ENCODE assay signal across 11 mouse cellular contexts in genomic region chr16:85127661-85128346, GRCm38 (mm10). TPM values are rescaled to one million over a fixed set of nuclear protein-coding genes. Genes with fewer than 3 reads are reported as not detected.
A peak's percentile ranks its signal among the peaks of the same experiment; 100 is the strongest.
DNase-seq lines count a peak whose midpoint lies in the region; ATAC-seq lines count a peak whose summit lies in the region.
"Had no signal": no experiment of that assay in that cellular context is flagged by ENCODE, and none has a peak within 500 bp of the region (broad histone marks: within the 10 kb centered on the region; RNA-seq: fewer than 3 reads in every experiment).

No protein-coding gene starts in this region.

- H3K36me3 ChIP-seq in intestine, embryonic 14.5 days (ENCODE audit: control insufficient read depth, insufficient read depth, low read length): no peaks in the 10 kb centered on the region
- H3K36me3 ChIP-seq in intestine, embryonic 16.5 days (ENCODE audit: control insufficient read depth, insufficient read depth, low read length): no peaks in the 10 kb centered on the region
- H3K36me3 ChIP-seq in embryonic facial prominence, embryonic 10.5 days (replicated peaks): peaks cover 16% of the 10 kb centered on the region
- no peaks in the 10 kb centered on the region for H3K36me3 ChIP-seq in hindbrain, embryonic 15.5 days
- H3K36me3 ChIP-seq: midbrain, embryonic 12.5 days had no signal

- DNase-seq in intestine, embryonic 14.5 days (ENCODE audit: low spot score): peak; percentile 52
- no peak for DNase-seq in embryonic facial prominence, embryonic 10.5 days (ENCODE audit: low spot score)
- no peak for DNase-seq in right cerebral cortex, postnatal 36 days (ENCODE audit: low spot score in 2 of 2)
- DNase-seq in right cerebral cortex, adult 18-20 months: no peak
- DNase-seq in embryo, embryonic 10 days (ENCODE audit: low spot score): no peak
- DNase-seq: thymus, postnatal 36 days had no signal

- peaks cover 3% of the 10 kb centered on the region; the same call in 1 of the 2 replicates for H3K9me3 ChIP-seq in intestine, embryonic 14.5 days (ENCODE audit: control insufficient read depth, low read length)
- no peaks in the 10 kb centered on the region for H3K9me3 ChIP-seq in intestine, embryonic 16.5 days (ENCODE audit: control insufficient read depth, low read length)
- H3K9me3 ChIP-seq in embryonic facial prominence, embryonic 10.5 days: no peaks in the 10 kb centered on the region
- no peaks in the 10 kb centered on the region for H3K9me3 ChIP-seq in hindbrain, embryonic 15.5 days
- H3K9me3 ChIP-seq: midbrain, embryonic 12.5 days had no signal

- no peak overlapping the region for H3K9ac ChIP-seq in intestine, embryonic 14.5 days (ENCODE audit: low read length)
- no peak overlapping the region for H3K9ac ChIP-seq in intestine, embryonic 16.5 days (ENCODE audit: low read depth, low read length)
- no peak overlapping the region for H3K9ac ChIP-seq in hindbrain, embryonic 15.5 days
- H3K9ac ChIP-seq: midbrain, embryonic 12.5 days had no signal

- H3K27me3 ChIP-seq in intestine, embryonic 14.5 days (replicated peaks; ENCODE audit: control insufficient read depth, insufficient read depth, low read length): no peaks in the 10 kb centered on the region
- no peaks in the 10 kb centered on the region for H3K27me3 ChIP-seq in intestine, embryonic 16.5 days (replicated peaks; ENCODE audit: control insufficient read depth, insufficient read depth, low read length)
- no peaks in the 10 kb centered on the region for H3K27me3 ChIP-seq in embryonic facial prominence, embryonic 10.5 days (replicated peaks; ENCODE audit: low read depth, poor library complexity, severe bottlenecking)
- no peaks in the 10 kb centered on the region for H3K27me3 ChIP-seq in hindbrain, embryonic 15.5 days
- H3K27me3 ChIP-seq: midbrain, embryonic 12.5 days had no signal

- no peak overlapping the region for H3K4me3 ChIP-seq in intestine, embryonic 14.5 days (ENCODE audit: low read depth, low read length)
- H3K4me3 ChIP-seq in intestine, embryonic 16.5 days (ENCODE audit: low read length): no peak overlapping the region
- no peak overlapping the region for H3K4me3 ChIP-seq in brown adipose tissue, adult 24 weeks (ENCODE audit: insufficient read depth, low read depth, low read length)
- no peak overlapping the region for H3K4me3 ChIP-seq in embryonic facial prominence, embryonic 10.5 days
- no peak overlapping the region for H3K4me3 ChIP-seq in hindbrain, embryonic 15.5 days
- H3K4me3 ChIP-seq: midbrain, embryonic 12.5 days had no signal

- peaks cover 16% of the 10 kb centered on the region for H3K4me1 ChIP-seq in intestine, embryonic 14.5 days (replicated peaks; ENCODE audit: control insufficient read depth, insufficient read depth, low read length)
- H3K4me1 ChIP-seq in intestine, embryonic 16.5 days (ENCODE audit: control insufficient read depth, insufficient read depth, low read length): peaks cover 22% of the 10 kb centered on the region
- H3K4me1 ChIP-seq in brown adipose tissue, adult 24 weeks (ENCODE audit: control insufficient read depth, insufficient read depth, insufficient read length, low read length): peaks cover 22% of the 10 kb centered on the region
- H3K4me1 ChIP-seq in embryonic facial prominence, embryonic 10.5 days: peaks cover 59% of the 10 kb centered on the region
- peaks cover 30% of the 10 kb centered on the region for H3K4me1 ChIP-seq in hindbrain, embryonic 15.5 days (replicated peaks)

- H3K27ac ChIP-seq in intestine, embryonic 14.5 days (ENCODE audit: low read depth): peak overlapping the region; percentile 38
- H3K27ac ChIP-seq in intestine, embryonic 16.5 days (ENCODE audit: low read length): no peak overlapping the region
- H3K27ac ChIP-seq in brown adipose tissue, adult 24 weeks (replicated peaks; ENCODE audit: low read depth, low read length): 0 out of 2 replicates have a peak overlapping the region, but pooled peaks have one; percentile 14
- peak overlapping the region; percentile 83 for H3K27ac ChIP-seq in embryonic facial prominence, embryonic 10.5 days (replicated peaks)
- peak overlapping the region; percentile 66 for H3K27ac ChIP-seq in hindbrain, embryonic 15.5 days (replicated peaks)

- no peak overlapping the region for H3K4me2 ChIP-seq in intestine, embryonic 14.5 days (ENCODE audit: low read length)
- H3K4me2 ChIP-seq in intestine, embryonic 16.5 days (ENCODE audit: low read depth, low read length): no peak overlapping the region
- no peak overlapping the region for H3K4me2 ChIP-seq in hindbrain, embryonic 15.5 days
- H3K4me2 ChIP-seq: midbrain, embryonic 12.5 days had no signal

- WGBS in intestine, embryonic 14.5 days: 81% methylated on average over 11 of the region's 11 CpGs
- 76% methylated on average over 11 of the region's 11 CpGs for WGBS in intestine, embryonic 16.5 days
- 53% methylated on average over 11 of the region's 11 CpGs for WGBS in embryonic facial prominence, embryonic 10.5 days
- WGBS in hindbrain, embryonic 15.5 days: 66% methylated on average over 11 of the region's 11 CpGs

- no peak for ATAC-seq in intestine, embryonic 14.5 days (replicated peaks; ENCODE audit: low FRiP score, low TSS enrichment, low read depth)
- ATAC-seq in intestine, embryonic 16.5 days: no peak
- peak; percentile 52; the same call in 1 of the 2 replicates for ATAC-seq in hindbrain, embryonic 15.5 days (ENCODE audit: low FRiP score, low read depth)
- ATAC-seq: activated CD4-positive, CD25-positive, alpha-beta regulatory T cell, adult 4 months had no signal

RNA-seq across cellular contexts. Expression of gene App, which starts 45.8 kb away (rescaled TPM):
- polyA plus RNA-seq in intestine, embryonic 14.5 days (2014; fragmentation: Nextera tagmentation; extraction: Ambion mirVana): 123 and 132 TPM in 2 replicates
- 121 and 125 TPM in 2 replicates for polyA plus RNA-seq in intestine, embryonic 16.5 days (2015; fragmentation: Nextera tagmentation; extraction: Ambion mirVana)
- polyA plus RNA-seq in brown adipose tissue, adult 24 weeks (2012; ENCODE audit: insufficient read depth, insufficient read length, missing spikeins): 71.4 and 80.5 TPM in 2 replicates
- 116 TPM in 2 replicates for polyA plus RNA-seq in embryonic facial prominence, embryonic 10.5 days (2016; fragmentation: Nextera tagmentation; extraction: Ambion mirVana)
- 452 and 455 TPM in 2 replicates for polyA plus RNA-seq in hindbrain, embryonic 15.5 days (2015; fragmentation: Nextera tagmentation; extraction: Ambion mirVana)
